Mouse (Mus musculus): Measurements from ENCODE around the gene Slain2.
"Not testable (repeated sequence)": the region's sequence is repeated elsewhere in the genome, so short reads cannot be mapped to it uniquely, and the experiment has no call there.

Gene Slain2

GRCm38 (mm10) chr5:72901866-72902265 lies 12.2 kb upstream of the Slain2 start:
- DNase-seq (ENCODE audit: low spot score): no peak

GRCm38 (mm10) chr5:72902312-72902711 lies 11.8 kb upstream of the Slain2 start:
- DNase-seq (ENCODE audit: low spot score): no peak

GRCm38 (mm10) chr5:72902876-72903516 lies 11.1 kb upstream of the Slain2 start:
- DNase-seq (ENCODE audit: low spot score): no peak

GRCm38 (mm10) chr5:72904903-72905790 lies 9.0 kb upstream of the Slain2 start:
- DNase-seq (ENCODE audit: low spot score): no peak

GRCm38 (mm10) chr5:72907402-72907801 lies 6.7 kb upstream of the Slain2 start:
- DNase-seq (ENCODE audit: low spot score): no peak

GRCm38 (mm10) chr5:72908324-72908936 lies 5.7 kb upstream of the Slain2 start:
- DNase-seq (ENCODE audit: low spot score): no peak

GRCm38 (mm10) chr5:72909363-72909762 lies 4.7 kb upstream of the Slain2 start:
- no peak for DNase-seq (ENCODE audit: low spot score)

GRCm38 (mm10) chr5:72910373-72910772 lies 3.7 kb upstream of the Slain2 start:
- no peak for DNase-seq (ENCODE audit: low spot score)

- DNase-seq (ENCODE audit: low spot score): no peak
Measured at GRCm38 (mm10) chr5:72911284-72911683, 2.8 kb upstream of the Slain2 start.

GRCm38 (mm10) chr5:72914633-72915561 lies 793 bp downstream of the Slain2 start:
- DNase-seq (ENCODE audit: low spot score): no peak

GRCm38 (mm10) chr5:72916048-72916447 lies 1.9 kb downstream of the Slain2 start:
- no peak for DNase-seq (ENCODE audit: low spot score)

GRCm38 (mm10) chr5:72916851-72917250 lies 2.7 kb downstream of the Slain2 start:
- no peak for DNase-seq (ENCODE audit: low spot score)

- DNase-seq (ENCODE audit: low spot score): no peak
Measured at GRCm38 (mm10) chr5:72920416-72920815, 6.3 kb downstream of the Slain2 start.

- DNase-seq (ENCODE audit: low spot score): no peak
Measured at GRCm38 (mm10) chr5:72921171-72921570, 7.1 kb downstream of the Slain2 start.

GRCm38 (mm10) chr5:72922796-72923195 lies 8.7 kb downstream of the Slain2 start:
- DNase-seq (ENCODE audit: low spot score): no peak

GRCm38 (mm10) chr5:72927074-72927473 lies 13.0 kb downstream of the Slain2 start:
- no peak for DNase-seq (ENCODE audit: low spot score)

GRCm38 (mm10) chr5:72933026-72933675 lies 19.0 kb downstream of the Slain2 start:
- no peak for DNase-seq (ENCODE audit: low spot score)

- DNase-seq (ENCODE audit: low spot score): not testable (repeated sequence)
Measured at GRCm38 (mm10) chr5:72938421-72938820, 24.3 kb downstream of the Slain2 start.

- no peak for DNase-seq (ENCODE audit: low spot score)
Measured at GRCm38 (mm10) chr5:72939311-72939710, 25.2 kb downstream of the Slain2 start.

GRCm38 (mm10) chr5:72940906-72941432 lies 26.9 kb downstream of the Slain2 start:
- DNase-seq (ENCODE audit: low spot score): no peak

- peak; percentile 10 for DNase-seq (ENCODE audit: low spot score)
Measured at GRCm38 (mm10) chr5:72948136-72948535, 34.0 kb downstream of the Slain2 start.

All from left cerebral cortex, adult 11 months (tissue).